Mouse (Mus musculus): ENCODE data around the gene Ints7.

- TF ChIP-seq CTCF (IDR thresholded peaks at IDR 0.05; ENCODE audit: insufficient read depth, low read length) (no peak), POLR2A (IDR thresholded peaks at IDR 0.05; ENCODE audit: borderline replicate concordance, extremely low read depth, low read depth, low read length) (no peak)
Observed at GRCm38 (mm10) chr1:191621096-191621495, 45.7 kb downstream of the Ints7 start.
